Mouse (Mus musculus): ENCODE results near the gene Lrrc51.

DNA sequence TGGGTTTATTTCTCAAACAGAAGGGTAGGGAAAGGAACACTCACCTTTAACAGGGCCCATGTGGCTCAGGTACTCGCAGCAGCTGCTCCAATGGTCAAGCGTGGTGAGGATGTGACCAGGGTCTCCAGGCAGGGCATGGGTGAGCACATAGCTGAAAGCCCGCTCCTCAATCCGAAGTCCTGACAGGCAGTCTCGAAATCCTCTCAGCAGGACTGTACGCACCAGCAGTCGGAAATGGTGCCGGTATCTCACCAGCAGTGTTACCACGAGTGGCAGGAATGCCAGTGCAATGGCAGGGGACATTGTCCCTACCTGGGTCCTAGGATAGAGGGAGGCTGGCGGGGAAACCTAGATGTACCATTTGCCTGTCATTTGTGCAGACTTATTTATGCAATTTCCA, 31.7 kb downstream of the Lrrc51 start:
- no peak for TF ChIP-seq CTCF (IDR thresholded peaks at IDR 0.05 in 2 of 3, conservative IDR thresholded peaks at IDR 0.05 in 1 of 3; ENCODE audit: control insufficient read depth in 1 of 3, insufficient read depth in 1 of 3, low read depth in 2 of 3, low read length in 3 of 3, poor library complexity in 1 of 3, severe bottlenecking in 1 of 3)
- TF ChIP-seq POLR2A (IDR thresholded peaks at IDR 0.05; ENCODE audit: control insufficient read depth in 1 of 2, insufficient read depth in 1 of 2, low read depth in 1 of 2, low read length in 2 of 2, poor library complexity in 1 of 2) = no peak
- TF ChIP-seq CHD1 (IDR thresholded peaks at IDR 0.05; ENCODE audit: low read depth, low read length) = no peak
- TF ChIP-seq NELFE (IDR thresholded peaks at IDR 0.05; ENCODE audit: low read depth, low read length) = no peak
